13 mouse cellular contexts compared by ENCODE assay signal in the genomic region with DNA sequence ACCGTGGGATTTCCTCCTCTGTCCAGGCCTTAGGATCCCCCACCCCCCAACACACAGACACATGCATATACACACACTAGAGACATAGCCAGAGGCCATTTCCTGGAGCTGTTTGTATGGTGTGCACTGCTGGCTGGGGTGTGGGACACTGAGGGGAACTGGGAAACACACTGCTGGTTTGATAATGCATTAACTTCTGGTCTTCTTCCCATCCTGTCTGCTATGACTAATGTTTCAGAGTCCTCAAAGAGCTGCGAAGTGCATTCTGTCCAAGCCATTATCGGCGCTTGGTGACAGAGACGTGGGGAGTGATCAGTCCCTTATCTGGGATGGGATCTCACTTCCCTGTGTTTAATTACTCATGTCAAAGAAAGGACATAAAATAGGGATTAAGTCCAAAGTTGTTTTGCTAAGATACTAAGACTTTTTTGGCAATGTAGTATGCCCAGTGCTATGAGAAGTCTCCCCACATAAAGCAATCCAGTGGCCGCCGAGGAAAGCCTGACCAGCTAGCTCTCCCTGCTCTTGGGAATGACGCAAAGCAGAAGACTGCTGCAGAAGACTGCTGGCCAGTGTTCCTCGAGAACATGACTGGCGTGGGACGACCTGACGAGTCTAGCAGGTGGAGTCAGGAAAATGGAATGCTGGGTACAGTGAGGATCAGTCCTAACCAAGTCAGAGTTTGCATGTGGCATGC.
A peak's percentile ranks its signal among the peaks of the same experiment; 100 is the strongest.
DNase-seq lines count a peak whose midpoint lies in the region; ATAC-seq and TF ChIP-seq lines count a peak whose summit lies in the region.
"Had no signal": no experiment of that assay in that cellular context is flagged by ENCODE, and none has a peak within 500 bp of the region (broad histone marks: within the 10 kb centered on the region; RNA-seq: fewer than 3 reads in every experiment).

No protein-coding gene starts in this region.

- TF ChIP-seq POLR2A in heart, adult 2 months (IDR thresholded peaks at IDR 0.05; ENCODE audit: insufficient read depth, low read depth, low read length) = no peak
- TF ChIP-seq POLR2A in lung, adult 2 months (IDR thresholded peaks at IDR 0.05; ENCODE audit: borderline replicate concordance, extremely low read depth, low read depth, low read length) = no peak

- no peaks in the 10 kb centered on the region for H3K36me3 ChIP-seq in heart, embryonic 15.5 days
- H3K36me3 ChIP-seq in heart, adult 2 months (ENCODE audit: control insufficient read depth, insufficient read depth, low read length) = no peaks in the 10 kb centered on the region
- no peaks in the 10 kb centered on the region for H3K36me3 ChIP-seq in lung, postnatal 0 days (ENCODE audit: insufficient read depth, low read length)
- H3K36me3 ChIP-seq in intestine, embryonic 14.5 days (ENCODE audit: control insufficient read depth, insufficient read depth, low read length) = no peaks in the 10 kb centered on the region
- no peaks in the 10 kb centered on the region for H3K36me3 ChIP-seq in stomach, embryonic 15.5 days

- H3K4me2 ChIP-seq in heart, embryonic 15.5 days = no peak overlapping the region
- H3K4me2 ChIP-seq in lung, postnatal 0 days (replicated peaks; ENCODE audit: low read depth, low read length) = no peak overlapping the region
- no peak overlapping the region for H3K4me2 ChIP-seq in intestine, embryonic 14.5 days (ENCODE audit: low read length)
- H3K4me2 ChIP-seq in stomach, embryonic 15.5 days = no peak overlapping the region

- peak overlapping the region; percentile 62 for H3K27ac ChIP-seq in heart, embryonic 15.5 days
- no peak overlapping the region for H3K27ac ChIP-seq in heart, adult 2 months
- H3K27ac ChIP-seq in lung, postnatal 0 days (ENCODE audit: low read length) = peak overlapping the region; percentile 57
- peak overlapping the region; percentile 62 for H3K27ac ChIP-seq in intestine, embryonic 14.5 days (ENCODE audit: low read depth)
- peak overlapping the region; percentile 60 for H3K27ac ChIP-seq in stomach, embryonic 15.5 days
- H3K27ac ChIP-seq: hindbrain, postnatal 0 days had no signal

- intact Hi-C loops in heart, adult 2 months (cut with DNase I) = no loop called here

- no peaks in the 10 kb centered on the region for H3K9me3 ChIP-seq in heart, embryonic 15.5 days (replicated peaks)
- no peaks in the 10 kb centered on the region for H3K9me3 ChIP-seq in lung, postnatal 0 days (ENCODE audit: low read length)
- H3K9me3 ChIP-seq in intestine, embryonic 14.5 days (ENCODE audit: control insufficient read depth, low read length) = no peaks in the 10 kb centered on the region
- no peaks in the 10 kb centered on the region for H3K9me3 ChIP-seq in stomach, embryonic 15.5 days

- no peak for TF ChIP-seq EP300 in heart, adult 2 months (IDR thresholded peaks at IDR 0.05; ENCODE audit: insufficient read depth, low read depth, low read length)
- TF ChIP-seq EP300 in lung, postnatal 0 days (IDR thresholded peaks at IDR 0.05) = peak; percentile 48; the same call in 1 of the 2 replicates

- no peak for TF ChIP-seq CTCF in heart, adult 2 months (IDR thresholded peaks at IDR 0.05)
- no peak for TF ChIP-seq CTCF in lung, postnatal 0 days (IDR thresholded peaks at IDR 0.05)
- TF ChIP-seq CTCF in lung, adult 2 months (IDR thresholded peaks at IDR 0.05; ENCODE audit: insufficient read depth, low read length) = no peak

- no peaks in the 10 kb centered on the region for H3K79me2 ChIP-seq in heart, adult 2 months (replicated peaks; ENCODE audit: control insufficient read depth, insufficient read depth, low read length)

- no peaks in the 10 kb centered on the region for H3K27me3 ChIP-seq in heart, embryonic 15.5 days
- no peaks in the 10 kb centered on the region for H3K27me3 ChIP-seq in heart, adult 2 months (ENCODE audit: control insufficient read depth, insufficient read depth, low read length)
- no peaks in the 10 kb centered on the region for H3K27me3 ChIP-seq in lung, postnatal 0 days (replicated peaks; ENCODE audit: insufficient read depth, low read length)
- H3K27me3 ChIP-seq in intestine, embryonic 14.5 days (replicated peaks; ENCODE audit: control insufficient read depth, insufficient read depth, low read length) = no peaks in the 10 kb centered on the region
- no peaks in the 10 kb centered on the region for H3K27me3 ChIP-seq in stomach, embryonic 15.5 days (replicated peaks)

- H3K4me1 ChIP-seq in heart, embryonic 15.5 days (replicated peaks) = peaks cover 12% of the 10 kb centered on the region
- peaks cover 7% of the 10 kb centered on the region for H3K4me1 ChIP-seq in heart, adult 2 months (ENCODE audit: control insufficient read depth, insufficient read depth, low read length)
- H3K4me1 ChIP-seq in lung, postnatal 0 days (ENCODE audit: insufficient read depth, low read depth, low read length) = no peaks in the 10 kb centered on the region
- peaks cover 6% of the 10 kb centered on the region; the same call in 1 of the 2 replicates for H3K4me1 ChIP-seq in lung, adult 2 months (ENCODE audit: control insufficient read depth, insufficient read depth, low read length)
- peaks cover 21% of the 10 kb centered on the region for H3K4me1 ChIP-seq in intestine, embryonic 14.5 days (replicated peaks; ENCODE audit: control insufficient read depth, insufficient read depth, low read length)
- H3K4me1 ChIP-seq in stomach, embryonic 15.5 days = peaks cover 16% of the 10 kb centered on the region

- no peak overlapping the region for H3K9ac ChIP-seq in heart, embryonic 15.5 days
- H3K9ac ChIP-seq in heart, adult 2 months (ENCODE audit: low read depth, low read length) = no peak overlapping the region
- H3K9ac ChIP-seq in lung, postnatal 0 days (replicated peaks; ENCODE audit: low read depth) = no peak overlapping the region
- H3K9ac ChIP-seq in intestine, embryonic 14.5 days (ENCODE audit: low read length) = no peak overlapping the region
- H3K9ac ChIP-seq in stomach, embryonic 15.5 days = no peak overlapping the region

- no peak for DNase-seq in heart, adult 2 months
- DNase-seq in lung, postnatal 0 days (ENCODE audit: low spot score) = peak; percentile 69
- DNase-seq in lung, adult 2 months = no peak
- DNase-seq in intestine, embryonic 14.5 days (ENCODE audit: low spot score) = no peak
- DNase-seq in cerebellum, adult 11-12 months = no peak
- no peak for DNase-seq in cerebellum, postnatal 14 days
- DNase-seq: adrenal gland, postnatal 25 days; cerebellum, adult 18-20 months had no signal

- ATAC-seq in heart, embryonic 15.5 days (replicated peaks; ENCODE audit: insufficient number of reproducible peaks, insufficient read depth, low FRiP score, low read depth) = peak; percentile 79
- peak; percentile 93 for ATAC-seq in lung, postnatal 0 days
- peak; percentile 75 for ATAC-seq in intestine, embryonic 14.5 days (replicated peaks; ENCODE audit: low FRiP score, low TSS enrichment, low read depth)
- peak; percentile 69; the same call in 1 of the 2 replicates for ATAC-seq in stomach, embryonic 15.5 days (ENCODE audit: insufficient read depth, low FRiP score, low read depth)
- ATAC-seq: CD4-positive, CD25-positive, alpha-beta regulatory T cell, adult 4 months; hindbrain, postnatal 0 days; midbrain, embryonic 16.5 days had no signal

- WGBS in heart, embryonic 15.5 days = 26% methylated on average over 12 of the region's 12 CpGs
- 31% methylated on average over 12 of the region's 12 CpGs for WGBS in heart, adult 2 months
- 23% methylated on average over 12 of the region's 12 CpGs for WGBS in lung, postnatal 0 days
- WGBS in lung, adult 2 months = 36% methylated on average over 12 of the region's 12 CpGs
- WGBS in intestine, embryonic 14.5 days = 25% methylated on average over 12 of the region's 12 CpGs
- WGBS in stomach, embryonic 15.5 days = 33% methylated on average over 12 of the region's 12 CpGs

- H3K4me3 ChIP-seq in heart, embryonic 15.5 days = no peak overlapping the region
- H3K4me3 ChIP-seq in heart, adult 2 months = no peak overlapping the region
- H3K4me3 ChIP-seq in lung, postnatal 0 days (ENCODE audit: low read depth, low read length) = no peak overlapping the region
- no peak overlapping the region for H3K4me3 ChIP-seq in lung, adult 2 months (replicated peaks; ENCODE audit: extremely low read depth, low read depth, low read length)
- no peak overlapping the region for H3K4me3 ChIP-seq in intestine, embryonic 14.5 days (ENCODE audit: low read depth, low read length)
- no peak overlapping the region for H3K4me3 ChIP-seq in stomach, embryonic 15.5 days (replicated peaks)
